Mouse (Mus musculus): ENCODE measurements at regions not wholly inside any gene's neighbourhood (a gene's known extent, or its start where the extent isn't known, plus 50 kb on each side); places are given as distances from the start of the nearest gene placed in this dataset.
A peak's percentile ranks its signal among the peaks of the same experiment; 100 is the strongest.

- DNase-seq = no peak
Observed at GRCm38 (mm10) chrX:129272135-129272534, 477.4 kb upstream of the Diaph2 start.

- DNase-seq = peak; percentile 31 to 54
Observed at GRCm38 (mm10) chrX:129303987-129304386, 445.6 kb upstream of the Diaph2 start.

- DNase-seq = no peak
Observed at GRCm38 (mm10) chrX:129309380-129309779, 440.2 kb upstream of the Diaph2 start.

GRCm38 (mm10) chrX:129329441-129329840 is 420.1 kb upstream of the Diaph2 start:
- DNase-seq = no peak

GRCm38 (mm10) chrX:129332810-129333209 is 416.7 kb upstream of the Diaph2 start:
- DNase-seq = no peak
